Mouse (Mus musculus): Measurements from ENCODE around the gene Unc13d. TPM values are rescaled to one million over a fixed set of nuclear protein-coding genes. Genes with fewer than 3 reads are reported as not detected.
"Not testable (repeated sequence)": the region's sequence is repeated elsewhere in the genome, so short reads cannot be mapped to it uniquely, and the experiment has no call there.

Gene Unc13d
- total and polyA plus RNA-seq, 3 experiments: 8.9 to 15.7 (median 14.0) TPM

DNA sequence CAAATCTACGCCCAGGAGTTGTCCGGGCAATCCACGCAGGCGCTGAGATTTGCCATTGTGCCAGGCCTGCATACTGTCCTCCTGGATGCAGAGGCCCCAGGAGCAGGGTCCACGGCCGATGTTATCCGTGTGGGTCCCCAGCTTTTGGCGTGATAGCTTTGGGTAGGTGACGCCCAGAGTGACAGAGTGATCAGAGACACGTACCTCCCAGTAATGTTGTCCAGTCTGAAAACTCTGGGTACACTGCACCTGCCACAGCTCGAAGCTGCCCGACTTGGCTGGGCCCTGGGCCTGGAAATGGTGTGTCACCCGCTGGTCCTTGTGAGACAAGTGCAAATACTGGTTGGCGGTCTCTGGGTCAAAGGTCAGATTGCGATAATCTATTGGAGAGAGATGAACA, 48.5 kb upstream of the Unc13d start:
- in situ Hi-C loops (cut with MboI; ENCODE audit: low pct_ligation_motif_present, low pct_unique_long_range_greater_than_20kb, low sequenced_read_pairs) (no loop called here), dilution Hi-C loops (cut with MboI; ENCODE audit: extremely low pct_ligation_motif_present, extremely low pct_unique_long_range_greater_than_20kb, low sequenced_read_pairs) (no loop called here)
- no peak overlapping the region for H3K27ac ChIP-seq (ENCODE audit: insufficient read depth, low read depth)
- DNase-seq (ENCODE audit: extremely low read depth): no peak
- TF ChIP-seq CTCF (conservative IDR thresholded peaks at IDR 0.05 in 1 of 2, IDR thresholded peaks at IDR 0.05 in 1 of 2; ENCODE audit: low read depth in 2 of 2, low read length in 2 of 2) (no peak), JUND (conservative IDR thresholded peaks at IDR 0.05; ENCODE audit: low read depth, low read length) (no peak), TCF12 (IDR thresholded peaks at IDR 0.05; ENCODE audit: low read depth, low read length) (no peak), MXI1 (IDR thresholded peaks at IDR 0.05; ENCODE audit: low read depth, low read length) (no peak), SIN3A (IDR thresholded peaks at IDR 0.05; ENCODE audit: low read length) (no peak), E2F4 (IDR thresholded peaks at IDR 0.05; ENCODE audit: insufficient replicate concordance, low read depth, low read length) (no peak), IRF4 (IDR thresholded peaks at IDR 0.05; ENCODE audit: low read depth, low read length) (no peak), RAD21 (IDR thresholded peaks at IDR 0.05; ENCODE audit: low read depth, low read length) (no peak), USF2 (conservative IDR thresholded peaks at IDR 0.05; ENCODE audit: low read depth, low read length) (no peak), CHD2 (IDR thresholded peaks at IDR 0.05; ENCODE audit: low read length) (no peak), KAT2A (IDR thresholded peaks at IDR 0.05; ENCODE audit: insufficient replicate concordance, low read length) (no peak), USF1 (IDR thresholded peaks at IDR 0.05; ENCODE audit: low read depth, low read length) (no peak), NRF1 (IDR thresholded peaks at IDR 0.05; ENCODE audit: low read depth, low read length) (no peak), NELFE (IDR thresholded peaks at IDR 0.05; ENCODE audit: low read depth, low read length) (no peak), ETS1 (conservative IDR thresholded peaks at IDR 0.05; ENCODE audit: low read depth, low read length) (no peak), MYC (IDR thresholded peaks at IDR 0.05; ENCODE audit: low read depth, low read length) (no peak), MAFK (IDR thresholded peaks at IDR 0.05; ENCODE audit: insufficient replicate concordance, low read length) (no peak), ZNF384 (IDR thresholded peaks at IDR 0.05; ENCODE audit: low read depth, low read length) (no peak), ZC3H11A (IDR thresholded peaks at IDR 0.05; ENCODE audit: low read depth, low read length) (no peak), RCOR1 (conservative IDR thresholded peaks at IDR 0.05; ENCODE audit: low read depth, low read length) (no peak)
- no peaks in the 10 kb centered on the region for H3K27me3 ChIP-seq (replicated peaks)
- no peak overlapping the region for H3K4me2 ChIP-seq (ENCODE audit: insufficient read depth, low read depth, poor library complexity, severe bottlenecking)
- peaks cover 8% of the 10 kb centered on the region for H3K9me3 ChIP-seq (replicated peaks; ENCODE audit: low read length)
- no peak overlapping the region for H3K4me3 ChIP-seq (replicated peaks in 1 of 3; ENCODE audit: low read depth in 2 of 3, low read length in 2 of 3, poor library complexity in 1 of 3)
- H3K36me3 ChIP-seq (replicated peaks in 1 of 2; ENCODE audit: control insufficient read depth in 1 of 2, insufficient read depth in 1 of 2, low read length in 1 of 2): peaks cover 12 to 42% of the 10 kb centered on the region in 2 experiments
- H3K4me1 ChIP-seq (ENCODE audit: control insufficient read depth in 1 of 2, insufficient read depth in 2 of 2): peaks cover 6% of the 10 kb centered on the region in 2 experiments; a peak in 3 of 4 replicates
- H3K9ac ChIP-seq (ENCODE audit: insufficient read depth, low read depth): no peak overlapping the region
- no peaks in the 10 kb centered on the region for H3K79me2 ChIP-seq (replicated peaks; ENCODE audit: control insufficient read depth, extremely low read depth, insufficient read depth, poor library complexity, severe bottlenecking)

DNA sequence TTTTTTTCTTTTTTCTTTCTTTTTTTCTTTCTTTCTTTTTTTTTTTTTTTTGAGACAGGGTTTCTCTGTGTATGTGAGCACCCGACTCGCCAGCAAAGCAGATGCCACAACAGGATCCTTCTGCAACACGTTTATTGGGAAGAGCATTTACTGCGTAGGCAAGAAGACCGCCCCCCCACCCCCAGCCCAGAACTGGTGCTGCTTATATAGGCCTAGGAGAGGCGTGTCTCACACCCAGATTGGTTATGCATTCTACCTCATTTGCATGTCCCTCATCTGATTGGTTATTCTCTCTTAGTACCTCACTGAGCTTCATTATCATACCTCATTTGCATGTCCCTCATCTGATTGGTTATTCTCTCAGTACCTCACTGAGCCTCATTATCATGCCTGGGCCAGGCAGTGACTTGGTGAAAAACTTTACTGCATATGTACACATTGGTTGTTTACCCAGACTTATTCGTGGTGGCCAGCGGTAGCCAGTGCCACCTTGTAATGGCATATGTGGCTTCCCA, 44.0 kb upstream of the Unc13d start:
- H3K9me3 ChIP-seq (replicated peaks; ENCODE audit: low read length); H3K27me3 ChIP-seq (replicated peaks); H3K79me2 ChIP-seq (replicated peaks; ENCODE audit: control insufficient read depth, extremely low read depth, insufficient read depth, poor library complexity, severe bottlenecking); in situ Hi-C loops (cut with MboI; ENCODE audit: low pct_ligation_motif_present, low pct_unique_long_range_greater_than_20kb, low sequenced_read_pairs); H3K9ac ChIP-seq (ENCODE audit: insufficient read depth, low read depth); H3K4me2 ChIP-seq (ENCODE audit: insufficient read depth, low read depth, poor library complexity, severe bottlenecking); H3K4me1 ChIP-seq (ENCODE audit: control insufficient read depth in 1 of 2, insufficient read depth in 2 of 2); dilution Hi-C loops (cut with MboI; ENCODE audit: extremely low pct_ligation_motif_present, extremely low pct_unique_long_range_greater_than_20kb, low sequenced_read_pairs); DNase-seq (ENCODE audit: extremely low read depth); H3K4me3 ChIP-seq (replicated peaks in 1 of 3; ENCODE audit: low read depth in 2 of 3, low read length in 2 of 3, poor library complexity in 1 of 3); H3K27ac ChIP-seq (ENCODE audit: insufficient read depth, low read depth): not testable (repeated sequence)
- H3K36me3 ChIP-seq (replicated peaks in 1 of 2; ENCODE audit: control insufficient read depth in 1 of 2, insufficient read depth in 1 of 2, low read length in 1 of 2): peaks cover 12 to 29% of the 10 kb centered on the region in 2 experiments
